Mouse (Mus musculus) lung, embryonic 16.5 days (tissue): ENCODE results near the gene Pls1. TPM values are rescaled to one million over a fixed set of nuclear protein-coding genes. Genes with fewer than 3 reads are reported as not detected.
A peak's percentile ranks its signal among the peaks of the same experiment; 100 is the strongest.

Source experiments
- ATAC-seq: fragments of 200-750 bp; cut with Nextera tagmentation; 2 replicates; pipeline ENCODE4 v1.8.0; 2017; ENCODE audit warnings: low read depth, mild to moderate bottlenecking, moderate library complexity
- H3K27ac ChIP-seq: fragments of 300-500 bp; sonication (generic); 2 replicates; pipeline ENCODE4 v1.5.1; 2014; ENCODE audit warnings: mild to moderate bottlenecking, control low read depth, low read length
- H3K27me3 ChIP-seq: fragments of 300-500 bp; sonication (generic); 2 replicates; pipeline ENCODE4 v1.6.1; 2014; ENCODE audit warnings: low read depth, low read length, mixed read lengths; ENCODE audit not compliant: control insufficient read depth, insufficient read depth
- H3K36me3 ChIP-seq: fragments of 300-500 bp; sonication (generic); 2 replicates; pipeline ENCODE4 v1.6.1; 2014; ENCODE audit warnings: low read length; ENCODE audit not compliant: control insufficient read depth, insufficient read depth
- H3K4me1 ChIP-seq: fragments of 300-500 bp; sonication (generic); replicated peaks from 2 replicates; pipeline ENCODE4 v1.6.1; 2014; ENCODE audit warnings: low read length, mixed read lengths; ENCODE audit not compliant: control insufficient read depth, insufficient read depth
- H3K4me2 ChIP-seq: fragments of 300-500 bp; sonication (generic); 2 replicates; pipeline ENCODE4 v1.6.1; 2014; ENCODE audit warnings: low read depth, low read length, control low read depth
- H3K4me3 ChIP-seq: fragments of 300-500 bp; sonication (generic); 2 replicates; pipeline ENCODE4 v1.5.1; 2014; ENCODE audit warnings: mild to moderate bottlenecking, low read length, control low read depth
- H3K9ac ChIP-seq: fragments of 300-500 bp; sonication (generic); 2 replicates; pipeline ENCODE4 v1.6.1; 2014; ENCODE audit warnings: low read length, control low read depth
- H3K9me3 ChIP-seq: fragments of 300-500 bp; sonication (generic); 2 replicates; pipeline ENCODE4 v1.6.1; 2016; ENCODE audit warnings: low read length; ENCODE audit not compliant: control insufficient read depth
- WGBS: fragments of 180-500 bp; shearing (Covaris S2); extraction: QIAGEN DNeasy Blood & Tissue Kit; methylation state at CpG from one replicate; pipeline ENCODE4 v1.1.7; 2014; 5-methylcytosine and 5-hydroxymethylcytosine counted together
- polyA plus RNA-seq: library from polyadenylated mRNA; unstranded; fragments of >200 nt; fragmentation: Nextera tagmentation; extraction: Ambion mirVana; gene quantifications from 2 replicates; pipeline ENCODE4 v1.2.1, GENCODE M21; 2015

Gene Pls1
- polyA plus RNA-seq, 1 experiment from 2014 or later = 10.4 TPM

DNA sequence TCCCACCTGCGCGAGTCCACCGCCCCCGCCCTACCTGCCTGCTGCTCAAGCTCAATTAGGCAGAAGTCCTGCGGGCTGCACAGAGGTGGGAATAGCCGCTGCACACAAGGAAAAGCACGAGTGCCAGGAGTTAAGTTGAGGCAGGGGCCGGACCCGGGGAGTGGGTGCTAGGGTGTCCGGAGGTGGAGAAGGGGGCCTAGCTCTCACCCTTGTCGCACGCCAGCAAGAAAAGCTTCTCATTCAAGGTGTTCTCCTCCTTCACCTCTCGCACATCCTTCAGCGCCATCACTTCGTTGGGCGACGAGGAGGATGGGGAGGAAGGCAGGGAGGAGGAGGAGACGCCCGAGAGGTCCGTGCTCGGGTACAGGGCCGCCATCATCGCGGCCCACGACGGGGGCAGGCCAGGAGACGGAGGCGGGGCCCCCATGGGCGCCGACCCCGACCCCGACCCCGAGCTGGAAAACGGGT, 95.6 kb downstream of the Pls1 start:
- Histone ChIP-seq H3K4me3 (peak overlapping the region; percentile 80), H3K27ac (no peak overlapping the region), H3K9ac (peak overlapping the region; percentile 81), H3K36me3 (no peaks in the 10 kb centered on the region), H3K9me3 (no peaks in the 10 kb centered on the region), H3K4me2 (peak overlapping the region; percentile 93), H3K4me1 (peaks cover 8% of the 10 kb centered on the region; the same call in 1 of the 2 replicates), H3K27me3 (no peaks in the 10 kb centered on the region; the same call in 1 of the 2 replicates)
- peak; percentile 15 for ATAC-seq
- WGBS = 1% methylated on average over 30 of the region's 34 CpGs

DNA sequence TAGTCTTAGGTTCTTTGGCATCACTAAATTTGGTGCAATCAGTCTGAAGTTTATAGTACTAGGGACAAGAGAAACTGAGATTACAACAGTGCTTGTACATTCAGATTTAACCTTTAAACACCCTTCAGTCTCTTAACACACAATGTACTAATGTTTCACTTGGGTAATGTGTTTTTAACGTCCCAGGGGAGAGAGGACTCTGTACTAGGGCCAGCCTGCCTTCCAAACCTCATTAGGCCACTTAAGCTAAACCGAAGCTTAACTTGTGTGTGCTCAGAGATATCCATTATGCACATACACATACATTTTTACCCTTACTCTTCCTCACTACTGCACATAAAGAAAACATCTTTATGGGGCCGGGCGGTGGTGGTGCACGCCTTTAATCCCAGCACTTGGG, 97.8 kb downstream of the Pls1 start:
- ATAC-seq = no peak
- WGBS = 81% methylated on average over 5 of the region's 5 CpGs

DNA sequence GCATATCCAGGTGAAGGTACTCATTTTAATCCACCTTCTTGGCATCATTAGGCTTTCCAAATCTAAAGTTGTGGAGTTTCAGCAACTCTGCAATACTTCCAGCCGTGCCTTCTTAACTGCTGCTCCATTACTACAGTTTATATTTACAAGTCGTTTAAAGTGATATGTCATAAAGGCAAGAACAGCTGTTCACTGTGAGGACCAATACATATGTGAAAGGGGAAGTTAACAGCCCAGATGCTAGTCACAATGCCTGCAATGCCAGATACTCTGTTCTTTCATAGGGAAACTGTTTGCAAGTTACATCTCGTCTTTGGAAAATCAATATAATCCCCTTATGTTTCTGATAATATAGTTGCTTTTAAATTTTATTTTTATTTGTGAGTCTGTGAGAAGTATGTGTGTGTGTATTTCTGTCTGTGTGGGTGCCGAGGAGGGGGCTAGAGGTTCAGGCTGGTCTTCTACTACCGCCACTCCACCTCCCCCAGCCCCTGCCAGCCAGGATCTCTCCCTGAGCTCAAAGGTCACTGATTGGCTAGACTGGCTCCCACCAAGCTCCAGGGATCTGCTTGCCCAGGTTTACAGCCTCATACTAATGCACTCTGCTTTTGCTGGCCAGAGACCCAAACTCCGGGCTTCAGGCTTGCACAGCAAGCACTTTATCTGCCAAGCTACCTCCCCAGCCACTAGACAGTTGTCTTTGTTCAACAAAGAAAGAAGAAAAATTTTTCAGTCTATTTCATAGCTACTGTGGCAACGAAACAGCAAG, 100.1 kb downstream of the Pls1 start:
- ATAC-seq = no peak
- Histone ChIP-seq H3K9ac (no peak overlapping the region), H3K36me3 (no peaks in the 10 kb centered on the region), H3K27me3 (no peaks in the 10 kb centered on the region; the same call in 1 of the 2 replicates), H3K4me1 (peaks cover 5% of the 10 kb centered on the region; the same call in 1 of the 2 replicates), H3K4me3 (no peak overlapping the region), H3K27ac (no peak overlapping the region), H3K9me3 (no peaks in the 10 kb centered on the region), H3K4me2 (no peak overlapping the region)
- 52% methylated on average over 7 of the region's 7 CpGs for WGBS

More for the DNA sequence above, 97.8 kb downstream of the Pls1 start:
- H3K9me3 ChIP-seq = no peaks in the 10 kb centered on the region
- H3K4me2 ChIP-seq = no peak overlapping the region
- no peaks in the 10 kb centered on the region for H3K36me3 ChIP-seq
- H3K27ac ChIP-seq = no peak overlapping the region
- H3K4me1 ChIP-seq = peaks cover 8% of the 10 kb centered on the region; the same call in 1 of the 2 replicates
- H3K4me3 ChIP-seq = no peak overlapping the region
- no peaks in the 10 kb centered on the region; the same call in 1 of the 2 replicates for H3K27me3 ChIP-seq
- H3K9ac ChIP-seq = no peak overlapping the region

DNA sequence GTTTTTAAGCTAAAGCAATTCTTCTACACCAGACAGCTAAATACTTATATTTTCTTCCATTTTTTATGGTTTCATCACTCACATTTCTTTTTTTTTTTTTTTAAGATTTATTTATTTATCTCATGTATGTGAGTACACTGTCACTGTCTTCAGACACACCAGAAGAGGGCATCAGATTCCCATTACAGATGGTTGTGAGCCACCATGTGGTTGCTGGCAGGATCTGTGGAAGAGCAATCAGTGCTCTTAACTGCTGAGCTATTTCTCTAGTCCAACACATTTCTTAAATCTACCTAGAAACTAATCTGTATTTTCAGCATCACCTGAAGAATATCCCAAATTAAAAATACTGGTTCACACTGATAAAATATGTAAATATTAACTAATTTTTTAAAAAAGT, 108.9 kb downstream of the Pls1 start:
- Histone ChIP-seq H3K27ac (no peak overlapping the region), H3K9me3 (no peaks in the 10 kb centered on the region), H3K27me3 (no peaks in the 10 kb centered on the region), H3K4me1 (no peaks in the 10 kb centered on the region), H3K36me3 (peaks cover 6% of the 10 kb centered on the region; the same call in 1 of the 2 replicates), H3K9ac (no peak overlapping the region), H3K4me2 (no peak overlapping the region), H3K4me3 (no peak overlapping the region)
- ATAC-seq = no peak

DNA sequence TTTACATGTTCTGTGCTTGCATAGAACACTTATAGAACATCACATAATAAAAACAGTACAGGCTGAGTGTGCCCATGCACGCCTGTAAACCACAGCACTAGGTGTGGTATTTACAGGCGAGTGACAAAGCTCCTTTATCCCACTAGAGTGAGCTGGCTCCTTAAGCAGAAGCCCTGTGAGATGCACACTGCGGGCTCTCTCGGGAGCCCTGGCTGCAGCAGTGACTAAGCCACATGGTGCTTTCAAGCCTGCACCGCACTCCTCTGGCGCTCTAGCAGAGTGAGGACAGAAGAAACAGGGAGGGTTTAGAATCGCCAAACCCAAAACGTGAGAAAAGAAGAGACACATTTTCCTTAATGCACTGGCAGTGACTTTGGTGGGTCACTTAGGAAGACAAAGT, 132.5 kb downstream of the Pls1 start:
- Histone ChIP-seq H3K27ac (no peak overlapping the region), H3K9me3 (no peaks in the 10 kb centered on the region), H3K36me3 (0 out of 2 replicates have a peak, but pooled peaks cover 2% of the 10 kb centered on the region), H3K9ac (no peak overlapping the region), H3K27me3 (no peaks in the 10 kb centered on the region), H3K4me1 (no peaks in the 10 kb centered on the region), H3K4me3 (no peak overlapping the region), H3K4me2 (no peak overlapping the region)
- ATAC-seq = no peak
- WGBS = 49% methylated on average over 8 of the region's 8 CpGs

DNA sequence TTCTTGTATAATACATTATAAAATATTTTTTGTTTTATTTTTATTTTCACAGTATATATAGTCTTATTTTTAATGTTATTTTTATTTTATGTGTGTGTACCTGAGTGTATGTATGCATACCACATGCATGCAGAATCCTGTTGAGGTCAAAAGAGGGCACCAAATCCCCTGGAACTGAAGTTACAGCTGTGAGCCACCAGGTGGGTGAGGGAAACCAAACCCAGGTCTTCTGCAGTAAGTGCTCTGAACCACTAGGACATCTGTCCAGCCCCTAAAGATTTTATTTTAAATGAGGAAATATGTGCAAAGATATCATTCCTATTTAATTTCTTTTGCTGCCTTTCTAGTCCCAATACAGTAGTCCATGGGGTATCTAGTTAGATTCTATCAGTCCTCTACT, 136.2 kb downstream of the Pls1 start:
- Histone ChIP-seq H3K4me2 (no peak overlapping the region), H3K27ac (no peak overlapping the region)
- ATAC-seq = no peak

DNA sequence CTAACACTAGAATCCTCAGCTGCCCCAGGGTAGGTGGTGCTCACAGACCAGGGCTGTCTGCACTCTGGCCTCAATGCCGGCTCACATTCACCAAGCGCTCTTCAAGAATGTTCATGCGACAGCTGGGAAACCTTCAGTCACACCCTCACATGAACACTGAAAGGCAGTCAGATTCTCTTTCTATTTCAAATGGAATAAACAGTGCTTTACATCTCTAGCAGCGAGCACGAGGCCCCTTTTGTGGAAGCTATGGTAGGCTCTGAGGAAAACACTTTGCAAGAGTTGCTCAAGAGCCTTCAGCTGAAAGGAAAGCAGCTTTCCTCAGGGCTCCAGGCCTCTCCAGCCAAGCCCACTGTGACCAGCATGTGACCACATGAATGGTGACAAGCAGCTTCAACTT, 139.7 kb downstream of the Pls1 start:
- Histone ChIP-seq H3K27ac (peak overlapping the region; percentile 44; the same call in 1 of the 2 replicates), H3K27me3 (no peaks in the 10 kb centered on the region), H3K4me2 (no peak overlapping the region), H3K36me3 (0 out of 2 replicates have a peak, but pooled peaks cover 2% of the 10 kb centered on the region), H3K4me3 (no peak overlapping the region), H3K9me3 (no peaks in the 10 kb centered on the region), H3K4me1 (no peaks in the 10 kb centered on the region), H3K9ac (no peak overlapping the region)
- WGBS = 36% methylated on average over 5 of the region's 5 CpGs
- ATAC-seq = peak; percentile 96

More for the DNA sequence above, 136.2 kb downstream of the Pls1 start:
- Histone ChIP-seq H3K4me1 (no peaks in the 10 kb centered on the region), H3K9ac (no peak overlapping the region), H3K4me3 (no peak overlapping the region), H3K27me3 (no peaks in the 10 kb centered on the region), H3K36me3 (0 out of 2 replicates have a peak, but pooled peaks cover 2% of the 10 kb centered on the region), H3K9me3 (no peaks in the 10 kb centered on the region)

DNA sequence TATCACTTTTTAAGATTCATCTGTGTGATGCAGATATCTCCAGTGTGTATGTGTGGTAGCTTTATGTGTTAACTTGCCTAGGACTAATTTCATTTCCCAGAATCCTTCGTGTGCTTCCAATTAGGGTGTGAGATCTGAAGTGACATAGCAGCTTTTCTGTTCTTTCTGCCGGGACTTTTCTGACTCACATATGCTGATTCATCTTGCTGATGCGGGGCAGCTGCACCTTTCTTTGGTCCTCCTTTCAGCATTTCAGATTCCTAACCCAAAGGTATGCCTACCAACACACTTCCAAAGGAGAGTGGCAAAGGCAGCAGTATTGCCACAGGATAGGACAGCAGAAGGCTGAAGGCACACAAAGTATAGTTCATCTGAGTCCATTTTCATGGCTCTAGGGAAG, 141.0 kb downstream of the Pls1 start:
- Histone ChIP-seq H3K9me3 (no peaks in the 10 kb centered on the region), H3K9ac (no peak overlapping the region), H3K27ac (no peak overlapping the region), H3K4me3 (no peak overlapping the region), H3K36me3 (0 out of 2 replicates have a peak, but pooled peaks cover 2% of the 10 kb centered on the region), H3K4me2 (no peak overlapping the region), H3K4me1 (no peaks in the 10 kb centered on the region), H3K27me3 (no peaks in the 10 kb centered on the region)
- ATAC-seq = no peak
- WGBS = 78% methylated on average over 3 of the region's 3 CpGs
